Mouse (Mus musculus) spleen, embryonic (tissue): ENCODE data around the gene Praf2.
"Not testable (repeated sequence)": the region's sequence is repeated elsewhere in the genome, so short reads cannot be mapped to it uniquely, and the experiment has no call there.

Experiments
- CTCF ChIA-PET: fragments of 350-600 bp; sonication (Branson Sonifier 250); formaldehyde crosslinking; loops from one replicate; lab custom pipeline; 2022; lab: Charles Lee

Praf2 gene

GRCm38 (mm10) chrX:7728215-7728921 lies at the start of gene Praf2:
TSS of gene Praf2 (plus strand) at chrX:7728439.
- CTCF ChIA-PET: no interaction called here

- CTCF ChIA-PET: no interaction called here
These were observed 49.3 kb upstream of the Praf2 start for GRCm38 (mm10) chrX:7678986-7679385.

- CTCF ChIA-PET: no interaction called here
These were observed 48.7 kb upstream of the Praf2 start for GRCm38 (mm10) chrX:7679405-7680056.

- CTCF ChIA-PET: no interaction called here
These were observed 48.2 kb upstream of the Praf2 start for GRCm38 (mm10) chrX:7680057-7680412.

- CTCF ChIA-PET: no interaction called here
These were observed 47.4 kb upstream of the Praf2 start, which contains the start of gene Magix for GRCm38 (mm10) chrX:7680864-7681263. TSS of gene Magix (minus strand) at chrX:7681251.

- CTCF ChIA-PET: no interaction called here
These were observed 39.9 kb upstream of the Praf2 start for GRCm38 (mm10) chrX:7688321-7688720.

GRCm38 (mm10) chrX:7690486-7690885 lies 37.8 kb upstream of the Praf2 start:
- CTCF ChIA-PET: no interaction called here

GRCm38 (mm10) chrX:7692862-7693261 lies 35.4 kb upstream of the Praf2 start:
- CTCF ChIA-PET: no interaction called here

- CTCF ChIA-PET: no interaction called here
These were observed 31.7 kb upstream of the Praf2 start for GRCm38 (mm10) chrX:7696520-7696919.

- CTCF ChIA-PET: no interaction called here
These were observed 31.3 kb upstream of the Praf2 start, which contains the start of gene Gpkow for GRCm38 (mm10) chrX:7696954-7697381. TSS of gene Gpkow (plus strand) at chrX:7697131.

GRCm38 (mm10) chrX:7713764-7714134 lies 14.5 kb upstream of the Praf2 start:
- CTCF ChIA-PET: not testable (repeated sequence)

GRCm38 (mm10) chrX:7714135-7714899 lies 13.9 kb upstream of the Praf2 start, which contains the start of gene Wdr45:
TSS of gene Wdr45 (plus strand) at chrX:7714333.
- CTCF ChIA-PET: not testable (repeated sequence)

- CTCF ChIA-PET: not testable (repeated sequence)
These were observed 12.2 kb upstream of the Praf2 start for GRCm38 (mm10) chrX:7716058-7716457.

GRCm38 (mm10) chrX:7721514-7722281 lies 6.5 kb upstream of the Praf2 start, which contains the start of gene Gm45208:
TSS of gene Gm45208 (plus strand) at chrX:7722245.
- CTCF ChIA-PET: no interaction called here

GRCm38 (mm10) chrX:7722282-7722611 lies 6.0 kb upstream of the Praf2 start:
- CTCF ChIA-PET: interaction anchor here (0.7 kb wide), 1 partner anchor 26 kb away, joined by 3 read pairs; no protein-coding TSS in a partner anchor

- CTCF ChIA-PET: interaction anchor here (0.7 kb wide), 2 partner anchors 22 to 26 kb away, joined by 3 read pairs; no protein-coding TSS in a partner anchor
These were observed 5.5 kb upstream of the Praf2 start for GRCm38 (mm10) chrX:7722691-7723090.

- CTCF ChIA-PET: no interaction called here
These were observed 4.1 kb upstream of the Praf2 start for GRCm38 (mm10) chrX:7724135-7724534.

- CTCF ChIA-PET: no interaction called here
These were observed 2.4 kb upstream of the Praf2 start for GRCm38 (mm10) chrX:7725841-7726240.

GRCm38 (mm10) chrX:7727176-7727575 lies 1.1 kb upstream of the Praf2 start:
- CTCF ChIA-PET: no interaction called here

GRCm38 (mm10) chrX:7728922-7729265 lies 655 bp downstream of the Praf2 start:
- CTCF ChIA-PET: no interaction called here

GRCm38 (mm10) chrX:7733571-7734156 lies 5.4 kb downstream of the Praf2 start:
- CTCF ChIA-PET: interaction anchor here (0.6 kb wide), 1 partner anchor 12 kb away, joined by 5 read pairs; no protein-coding TSS in a partner anchor
